Mouse (Mus musculus): Measurements from ENCODE around the gene Efcab10. TPM values are rescaled to one million over a fixed set of nuclear protein-coding genes. Genes with fewer than 3 reads are reported as not detected.

Gene Efcab10
- total RNA-seq, 2 experiments from 2014 or later, result 2.0 to 2.3 TPM

GRCm38 (mm10) chr12:33427293-33427692 is 32.6 kb downstream of the Efcab10 start:
- no peak for DNase-seq (ENCODE audit: low spot score in 2 of 2)

- no peak for DNase-seq (ENCODE audit: low spot score in 2 of 2)
Observed at GRCm38 (mm10) chr12:33427726-33428125, 33.1 kb downstream of the Efcab10 start.

- DNase-seq (ENCODE audit: low spot score in 2 of 2), result peak; percentile 98
Observed at GRCm38 (mm10) chr12:33429387-33430160, 34.9 kb downstream of the Efcab10 start, which contains the start of gene Twistnb. Twistnb (plus strand) TSS chr12:33429635.

- no peak for DNase-seq (ENCODE audit: low spot score in 2 of 2)
Observed at GRCm38 (mm10) chr12:33433812-33434211, 39.2 kb downstream of the Efcab10 start.

- DNase-seq (ENCODE audit: low spot score in 2 of 2), result no peak
Observed at GRCm38 (mm10) chr12:33434758-33435157, 40.1 kb downstream of the Efcab10 start.

Other genes with a start within 250 kb of the Efcab10 start
- gene Atxn7l1, start 247.2 kb upstream of the Efcab10 start, total RNA-seq (2021), result 10 to 100 TPM; 46.1 to 49.8 TPM
- gene Twistnb, start 34.8 kb downstream of the Efcab10 start, total RNA-seq (2021), result 10 to 100 TPM; 15.3 to 21.0 TPM